Mouse (Mus musculus) mesoderm, embryonic 11.5 days (tissue): ENCODE measurements around the gene Cs.

Source experiments
- DNase-seq: peaks from one replicate; pipeline ENCODE4 v3.0.0-alpha.2; 2012; ENCODE audit warnings: low read depth, low spot score

Cs gene

DNA sequence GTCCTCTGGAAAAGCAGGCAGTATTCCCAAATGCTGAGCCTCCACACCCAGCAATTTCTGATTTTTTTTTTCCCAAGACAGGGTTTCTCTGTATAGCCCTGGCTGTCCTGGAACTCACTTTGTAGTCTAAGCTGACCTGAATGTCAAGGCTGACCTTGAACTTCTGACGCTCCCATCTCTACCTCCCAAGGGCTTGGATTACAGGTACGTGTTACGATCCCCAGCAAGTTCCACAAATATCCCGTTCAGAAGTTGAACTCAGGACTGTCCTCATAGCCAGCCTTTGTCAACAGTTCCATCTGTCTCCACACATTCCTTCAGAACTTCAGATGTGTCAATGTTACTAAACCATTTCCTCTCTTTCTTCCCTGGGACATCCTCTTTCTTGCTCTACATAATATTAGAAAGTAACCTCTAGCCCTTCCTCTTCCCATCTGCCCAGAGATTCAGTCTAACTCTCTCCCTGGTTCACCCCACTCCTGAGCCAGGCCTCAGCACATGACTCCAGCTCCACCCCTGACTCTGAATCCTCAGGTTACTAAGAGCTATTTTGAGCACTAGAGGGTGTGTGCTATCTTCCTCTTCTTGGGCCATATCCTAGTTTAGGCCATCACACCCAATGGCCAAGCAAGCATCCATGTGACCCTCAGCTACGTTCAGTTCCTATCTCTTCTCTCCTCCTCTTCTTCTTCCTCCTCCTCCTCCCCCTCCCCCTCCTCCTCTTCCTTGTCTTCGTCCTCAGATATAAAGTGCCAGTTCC is 35.6 kb downstream of the Cs start:
- no peak for DNase-seq

DNA sequence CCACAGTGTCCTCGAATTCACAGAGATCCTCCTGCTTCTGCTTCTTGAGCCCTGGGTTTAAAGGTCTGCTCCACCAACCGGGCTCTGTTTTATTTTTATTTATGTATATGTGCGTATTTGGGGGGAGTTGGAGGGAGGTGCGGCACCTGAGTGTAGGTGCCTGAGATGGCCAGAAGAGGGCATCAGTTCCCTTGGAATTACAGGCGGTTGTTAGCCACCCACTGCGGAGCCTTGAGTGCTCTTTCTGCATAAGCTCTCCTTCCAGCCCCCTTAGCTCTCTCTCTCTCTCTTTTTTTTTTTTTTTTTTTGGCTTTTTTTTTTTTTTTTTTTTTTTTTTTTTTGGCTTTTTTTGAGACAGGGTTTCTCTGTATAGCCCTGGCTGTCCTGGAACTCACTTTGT is 36.9 kb downstream of the Cs start:
- peak; percentile 32 for DNase-seq

DNA sequence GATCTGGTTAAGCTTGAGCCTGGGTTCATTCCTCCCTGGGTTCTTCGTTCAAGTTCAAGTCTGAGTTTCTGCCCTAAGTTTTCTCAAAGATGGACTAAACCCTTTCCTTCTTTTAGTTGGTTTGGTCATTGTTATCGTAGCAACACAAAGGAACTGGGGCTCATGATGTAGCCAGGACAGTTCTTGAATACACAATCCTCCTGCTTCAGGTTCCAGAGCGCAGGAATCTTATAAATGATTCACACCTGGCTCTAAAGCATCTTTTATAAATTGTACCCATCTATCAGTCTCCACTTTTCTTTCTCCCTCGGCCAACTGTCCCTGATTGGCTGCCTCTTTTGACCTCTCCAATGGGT is 38.5 kb downstream of the Cs start:
- no peak for DNase-seq

DNA sequence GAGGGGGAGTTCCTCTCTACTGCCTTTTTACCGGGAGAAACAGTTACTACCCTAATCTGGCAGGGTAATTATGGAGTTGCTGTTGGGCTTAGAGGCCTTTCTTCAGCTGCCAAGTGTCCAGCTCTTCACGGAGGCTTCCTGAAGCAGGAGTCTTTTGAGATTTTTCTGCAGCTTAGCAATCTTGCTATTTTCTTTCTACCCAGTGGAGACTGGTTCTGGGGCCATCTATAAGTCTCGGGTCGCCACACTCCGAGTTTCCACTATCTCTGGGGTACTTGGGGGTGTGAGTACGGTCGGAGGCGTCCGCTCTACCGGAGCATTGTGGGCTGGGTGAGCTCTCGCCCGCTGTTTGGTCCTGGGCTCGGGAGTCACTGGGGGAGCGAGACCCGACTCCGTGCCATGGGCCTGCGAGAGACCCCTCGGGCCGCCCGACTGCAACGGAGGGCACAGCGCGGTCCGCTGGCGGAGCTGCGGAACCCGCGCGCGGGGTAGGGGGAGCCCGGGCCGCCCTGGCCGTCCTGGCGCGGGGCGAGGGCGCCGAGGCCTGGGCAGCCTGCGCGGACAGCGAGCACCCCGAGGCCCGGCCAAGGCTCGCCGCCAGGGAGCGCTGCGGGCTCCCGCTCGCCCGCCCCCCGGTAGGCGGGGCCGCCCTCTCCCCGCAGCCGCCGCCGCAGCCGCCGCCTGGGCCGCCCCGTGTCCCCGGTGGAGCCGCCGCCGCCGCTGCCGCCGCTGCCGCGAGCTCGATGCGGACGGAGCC is 39.1 kb downstream of the Cs start, which contains the start of gene Ankrd52:
Gene Ankrd52, plus strand, starts transcription at position 661 of the 757 bp plus-strand sequence.
- DNase-seq: peak; percentile 79

DNA sequence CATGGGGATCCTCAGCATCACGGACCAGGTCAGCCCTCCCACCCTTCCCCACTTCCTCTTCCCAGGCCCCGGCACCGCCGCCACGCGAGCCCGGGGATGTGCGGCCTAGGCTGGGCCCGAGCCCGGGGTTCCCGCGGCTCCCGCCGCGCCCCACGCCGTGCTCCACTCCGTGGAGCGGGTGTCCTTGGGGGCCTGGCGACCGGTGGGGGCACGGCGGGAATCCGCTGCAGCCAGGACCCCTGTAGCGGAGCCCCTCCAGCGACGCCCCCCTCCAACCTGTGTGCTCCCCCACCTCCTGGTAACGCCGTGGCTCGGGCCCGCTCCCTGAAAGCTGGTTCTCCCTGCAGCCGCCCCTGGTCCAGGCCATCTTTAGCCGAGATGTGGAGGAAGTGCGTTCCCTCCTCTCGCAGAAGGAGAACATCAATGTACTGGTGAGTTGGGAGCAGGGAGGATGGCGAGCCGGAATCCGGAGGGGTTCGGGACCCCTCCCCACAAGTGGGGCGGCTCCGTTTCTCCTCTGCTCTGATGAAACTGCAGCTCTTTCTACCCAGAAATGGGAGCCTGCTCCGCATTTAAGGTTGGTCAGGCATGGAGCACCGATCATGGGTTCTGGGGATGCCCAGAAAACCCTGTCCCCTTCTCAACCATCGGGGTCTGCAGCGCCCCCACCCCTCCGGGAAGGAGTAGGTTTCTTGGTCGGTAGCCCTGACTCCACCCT is 39.8 kb downstream of the Cs start:
- peak; percentile 68 for DNase-seq

DNA sequence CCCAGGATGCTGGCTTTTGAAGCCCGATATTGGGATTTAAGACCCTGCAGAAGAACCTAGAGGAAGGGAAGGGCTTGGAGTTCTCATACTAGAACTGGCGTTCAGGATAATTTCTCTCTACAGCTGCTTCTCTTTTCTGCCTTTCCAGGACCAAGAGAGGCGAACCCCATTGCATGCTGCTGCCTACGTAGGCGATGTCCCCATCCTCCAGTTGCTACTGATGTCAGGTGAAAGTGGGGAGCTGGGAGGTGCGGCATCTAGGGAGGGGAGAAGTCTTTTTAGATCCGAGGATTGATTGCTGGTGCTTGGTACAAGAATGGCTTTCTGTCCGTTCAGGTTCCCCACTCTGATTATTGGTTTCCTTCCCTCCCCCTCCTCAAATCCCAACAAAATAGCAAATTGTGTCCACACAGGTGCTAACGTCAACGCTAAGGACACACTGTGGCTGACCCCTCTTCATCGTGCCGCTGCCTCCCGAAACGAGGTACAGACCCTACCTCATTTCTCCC is 40.5 kb downstream of the Cs start:
- DNase-seq: no peak

DNA sequence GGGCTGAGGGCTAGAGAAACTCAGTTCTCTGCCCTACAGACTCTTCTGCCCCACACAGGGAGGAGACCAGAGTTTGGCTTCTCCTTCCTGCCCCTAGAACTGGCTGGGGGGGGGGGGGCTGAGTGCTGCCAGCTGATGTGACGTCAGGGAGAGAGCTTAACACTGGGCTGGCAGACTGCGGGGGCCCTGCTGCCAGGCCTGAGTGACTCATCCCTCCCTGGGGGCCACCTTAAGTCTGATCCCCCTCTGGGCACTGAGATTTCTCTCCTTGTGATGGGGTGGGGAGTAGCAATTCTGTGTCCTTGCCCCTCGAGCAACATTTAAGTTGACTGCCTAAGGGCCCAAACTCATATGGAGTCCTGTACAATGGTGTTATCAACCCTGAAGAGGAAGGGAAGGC is 40.9 kb downstream of the Cs start:
- no peak for DNase-seq

DNA sequence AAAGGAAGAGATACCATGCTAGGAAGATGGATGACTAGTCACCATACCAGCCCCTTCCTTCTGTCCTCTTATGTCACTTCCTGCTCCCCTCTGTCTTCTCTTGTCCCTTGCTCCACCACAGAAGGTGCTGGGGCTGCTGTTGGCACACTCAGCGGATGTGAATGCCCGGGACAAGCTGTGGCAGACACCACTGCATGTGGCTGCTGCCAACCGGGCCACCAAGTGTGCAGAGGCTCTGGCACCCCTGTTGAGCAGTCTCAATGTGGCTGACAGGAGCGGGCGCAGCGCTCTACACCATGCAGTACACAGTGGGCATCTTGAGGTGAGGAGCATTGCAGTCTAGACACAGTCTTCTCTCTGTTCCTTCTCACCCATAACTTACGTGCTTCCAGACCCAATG is 41.7 kb downstream of the Cs start:
- DNase-seq: no peak

DNA sequence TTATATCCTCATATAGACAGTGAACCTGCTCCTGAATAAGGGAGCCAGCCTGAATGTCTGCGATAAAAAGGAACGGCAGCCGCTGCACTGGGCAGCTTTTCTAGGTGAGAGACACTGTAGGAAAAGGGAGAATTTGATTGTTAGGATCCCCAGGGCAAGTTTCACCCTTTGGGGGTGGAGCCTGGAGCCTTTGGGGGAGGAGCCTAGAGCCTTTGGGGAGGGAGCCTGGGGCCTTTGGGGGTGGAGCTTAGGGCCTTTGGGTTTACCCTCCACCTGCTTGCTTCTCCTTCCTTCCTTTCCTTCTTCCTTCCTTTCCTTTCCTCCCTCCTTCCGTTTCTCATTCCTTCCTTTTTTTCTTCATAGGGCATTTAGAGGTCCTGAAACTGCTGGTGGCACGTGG is 43.0 kb downstream of the Cs start:
- DNase-seq: no peak

DNA sequence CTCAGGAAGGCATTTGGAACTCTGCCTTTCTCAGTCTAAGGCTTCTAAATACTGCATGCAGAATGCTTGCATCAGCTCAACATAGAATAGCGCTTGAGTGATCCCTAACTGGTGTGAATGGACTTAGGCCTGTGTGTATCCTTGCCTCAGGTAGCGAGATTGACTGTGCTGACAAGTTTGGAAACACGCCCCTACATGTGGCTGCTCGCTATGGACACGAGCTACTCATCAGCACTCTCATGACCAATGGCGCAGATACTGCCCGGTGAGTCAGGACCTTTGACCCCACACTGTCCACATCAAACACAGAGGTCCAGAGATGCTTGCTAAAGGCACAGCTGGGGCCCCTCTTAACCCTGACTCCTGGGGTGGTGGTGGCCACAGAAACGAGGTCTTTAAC is 44.9 kb downstream of the Cs start:
- DNase-seq: no peak

DNA sequence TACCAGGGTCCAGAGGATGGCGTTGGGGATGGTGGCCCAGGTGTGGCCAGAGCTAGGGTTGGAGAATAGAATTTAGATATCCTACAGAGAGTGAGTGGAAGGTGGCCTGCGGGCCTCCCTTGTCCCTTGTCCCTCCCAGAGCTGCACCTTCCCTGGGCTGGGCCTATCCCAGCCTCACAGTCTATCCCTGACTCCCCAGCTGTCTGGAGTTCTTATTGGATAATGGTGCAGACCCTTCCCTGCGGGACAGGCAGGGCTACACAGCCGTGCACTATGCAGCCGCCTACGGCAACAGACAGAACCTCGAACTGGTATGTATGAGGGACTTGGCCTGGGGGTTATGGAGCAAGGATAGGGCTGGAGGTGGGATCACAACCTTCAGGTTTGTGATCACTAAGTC is 48.4 kb downstream of the Cs start:
- DNase-seq: no peak

DNA sequence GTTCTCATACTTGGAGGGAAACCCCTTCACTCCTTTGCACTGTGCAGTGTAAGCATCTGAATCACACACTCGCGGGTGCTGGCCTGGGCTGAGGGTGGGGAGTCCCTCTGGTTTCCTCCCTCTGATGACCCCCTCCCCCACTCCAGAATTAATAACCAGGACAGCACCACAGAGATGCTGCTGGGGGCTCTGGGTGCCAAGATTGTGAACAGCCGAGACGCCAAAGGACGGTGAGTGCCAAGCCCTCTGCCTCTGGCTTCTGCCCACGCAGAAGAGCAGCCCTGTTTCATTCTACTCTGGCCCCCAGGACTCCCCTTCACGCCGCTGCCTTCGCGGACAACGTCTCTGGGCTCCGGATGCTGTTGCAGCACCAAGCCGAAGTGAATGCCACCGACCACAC is 51.4 kb downstream of the Cs start:
- no peak for DNase-seq

DNA sequence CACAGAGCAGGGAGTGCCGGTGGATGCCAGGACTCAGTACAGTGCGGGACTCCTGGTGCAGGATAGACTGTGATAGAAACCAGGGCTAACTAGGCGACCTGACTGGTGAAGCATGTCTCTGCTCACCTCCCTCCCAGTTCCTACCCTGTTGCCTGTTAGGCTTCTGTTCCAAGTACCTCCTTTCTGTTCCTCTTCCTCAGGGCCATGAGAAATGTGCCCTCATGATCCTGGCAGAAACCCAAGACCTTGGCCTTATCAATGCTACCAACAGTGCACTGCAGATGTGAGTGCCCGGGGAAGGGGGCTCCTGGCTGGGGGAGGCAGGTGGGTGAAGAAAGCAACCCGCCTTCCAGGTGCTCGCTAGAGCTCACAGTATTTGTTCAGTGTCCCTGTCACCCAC is 52.0 kb downstream of the Cs start:
- DNase-seq: no peak

DNA sequence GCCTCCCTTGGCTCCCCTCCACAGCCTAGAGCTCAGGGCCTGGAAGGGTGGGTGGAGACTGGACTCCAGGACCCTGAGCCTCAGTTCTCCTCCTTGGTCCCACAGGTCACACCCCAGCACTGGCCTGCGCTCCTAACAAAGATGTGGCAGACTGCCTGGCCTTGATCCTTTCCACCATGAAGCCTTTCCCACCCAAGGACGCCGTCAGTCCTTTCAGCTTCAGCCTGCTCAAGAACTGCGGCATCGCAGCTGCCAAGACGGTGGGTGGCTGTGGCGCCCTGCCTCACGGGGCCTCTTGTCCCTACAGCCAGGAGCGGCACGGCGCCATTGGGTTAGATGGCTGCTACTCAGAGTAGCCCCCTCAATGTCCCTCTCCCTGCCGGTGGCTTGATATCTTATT is 52.8 kb downstream of the Cs start:
- no peak for DNase-seq

DNA sequence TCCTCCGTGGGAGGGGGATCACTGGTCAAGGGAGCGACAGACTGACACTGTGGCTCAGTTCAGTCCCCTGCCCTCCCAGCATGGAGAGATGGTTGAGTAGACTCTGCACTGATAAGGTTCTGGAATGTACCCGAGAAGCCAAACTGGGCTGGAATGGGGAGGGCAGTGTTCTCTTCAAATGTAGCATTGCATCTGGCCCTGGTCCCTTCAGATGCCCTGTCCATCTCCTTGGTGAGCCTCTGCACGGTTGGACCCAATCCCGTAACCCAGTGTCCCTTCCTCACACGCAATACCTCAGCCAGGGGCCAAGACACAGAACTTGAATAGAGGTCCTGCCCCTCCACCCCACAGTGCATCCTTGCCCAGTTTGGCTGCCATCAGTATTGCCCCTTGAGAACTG is 54.3 kb downstream of the Cs start:
- DNase-seq: no peak

DNA sequence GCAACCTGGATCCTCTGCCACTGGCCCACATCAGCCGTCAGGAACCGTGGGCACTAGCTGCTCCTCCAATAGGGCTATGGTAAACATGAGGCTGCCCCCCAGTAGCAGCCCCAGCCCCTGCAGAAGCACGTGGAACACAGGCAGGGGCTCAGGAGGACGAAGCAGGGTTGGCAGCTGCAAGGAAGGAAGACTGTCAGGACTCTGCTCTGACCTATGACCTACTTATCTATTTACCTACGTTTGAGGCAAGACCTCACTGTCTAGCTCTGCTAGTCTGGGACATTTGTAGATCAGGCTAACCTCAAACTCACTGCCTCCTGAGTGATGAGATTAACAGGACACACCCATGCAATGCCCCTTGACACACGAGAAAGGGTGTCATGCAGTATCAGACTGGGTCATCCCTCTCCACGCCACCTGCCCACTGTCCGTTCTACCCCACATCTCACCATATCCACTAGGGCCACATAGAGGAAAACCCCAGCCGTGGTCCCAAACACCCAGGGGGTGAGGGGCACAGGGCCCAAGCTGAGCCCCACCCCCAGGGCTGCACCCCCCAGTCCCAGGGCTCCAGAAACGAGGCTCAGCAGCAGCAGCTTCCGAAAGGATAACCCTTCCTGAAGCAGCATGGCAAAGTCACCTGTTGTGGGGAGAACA is 58.6 kb downstream of the Cs start:
- no peak for DNase-seq

DNA sequence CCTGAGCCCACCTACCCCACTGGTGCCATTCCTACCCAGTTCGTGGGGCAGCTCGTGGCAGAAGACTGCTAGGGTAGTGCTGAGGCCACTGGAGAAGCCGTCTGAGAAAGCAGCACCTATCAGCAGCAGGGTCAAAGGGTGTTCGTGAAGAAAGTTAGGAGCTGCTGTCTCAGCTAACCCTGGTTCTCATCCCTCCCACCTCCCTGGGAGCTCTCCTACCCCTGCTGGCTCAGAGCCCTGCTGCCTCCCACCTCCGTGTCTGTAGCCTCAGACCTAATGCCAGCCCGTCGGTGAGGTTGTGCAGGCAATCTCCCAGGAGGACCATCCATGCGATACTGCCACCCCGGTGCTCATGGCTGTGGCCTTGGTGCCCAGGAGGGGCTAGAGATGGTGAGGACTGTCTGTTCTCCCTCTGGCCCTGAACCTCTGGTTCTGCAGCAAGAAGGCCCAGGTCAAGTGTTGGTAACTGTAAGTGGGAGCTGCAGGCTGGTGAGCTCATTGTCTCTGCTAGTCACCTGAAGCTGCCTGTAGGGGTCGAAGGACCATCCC is 59.3 kb downstream of the Cs start:
- no peak for DNase-seq

DNA sequence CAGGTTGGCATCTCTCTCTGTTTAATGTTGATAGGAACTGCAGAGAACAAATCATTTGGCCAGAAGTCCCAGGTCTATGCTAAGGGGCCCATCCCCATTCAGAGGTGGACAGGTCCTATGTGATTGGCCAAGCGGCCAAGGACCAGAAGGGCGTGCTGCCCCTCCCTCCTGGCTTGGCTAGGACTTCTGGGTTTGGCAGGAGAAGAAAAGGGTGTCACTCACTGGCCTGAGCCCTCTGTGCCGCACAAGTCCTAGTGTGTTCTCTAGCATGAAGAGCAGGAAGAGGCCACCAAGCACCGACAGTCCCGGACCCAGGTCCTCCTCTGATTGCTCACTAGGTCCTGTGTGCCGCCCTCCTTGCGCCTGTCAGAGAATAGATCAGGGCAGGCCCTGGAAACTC is 59.9 kb downstream of the Cs start:
- no peak for DNase-seq

DNA sequence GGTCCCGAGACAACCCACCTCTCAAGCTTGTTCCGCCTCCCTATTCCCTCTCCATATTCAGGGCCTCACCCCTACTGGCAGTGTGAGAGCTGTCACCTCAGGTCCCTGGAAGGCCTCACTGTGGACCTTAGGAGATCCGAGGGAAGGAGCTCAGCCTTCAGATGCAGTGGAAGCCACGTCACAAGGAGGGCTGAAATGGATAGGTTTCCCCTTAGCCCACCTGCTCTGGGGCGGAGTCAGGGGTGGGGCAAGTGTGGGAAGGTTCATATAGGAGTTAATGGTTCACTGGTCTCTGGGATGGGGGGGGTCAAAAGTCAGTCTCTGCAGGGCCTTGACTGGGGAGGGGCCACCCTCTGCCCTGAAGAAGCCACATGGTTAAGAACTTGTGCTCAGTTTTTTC is 62.8 kb downstream of the Cs start:
- DNase-seq: no peak

DNA sequence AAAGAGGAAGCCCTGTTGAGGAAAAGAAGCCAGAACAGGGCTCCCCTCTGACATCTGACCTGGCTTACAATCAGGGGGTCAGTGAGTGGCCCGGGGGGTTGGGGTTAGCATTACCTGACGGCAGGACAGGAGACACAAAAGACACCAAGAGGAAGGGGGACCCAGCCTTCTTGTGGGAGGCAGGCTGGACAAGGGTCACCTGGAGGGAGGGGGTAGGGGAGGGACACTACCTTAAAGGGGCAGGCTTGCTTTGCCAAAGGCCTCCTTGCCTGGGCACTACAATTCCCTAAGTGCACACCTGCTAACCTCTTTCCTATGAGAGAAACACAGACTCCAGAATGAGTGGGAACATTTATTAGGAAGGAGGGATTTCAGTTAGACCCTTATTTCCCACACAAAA is 63.5 kb downstream of the Cs start, which contains the start of gene Slc39a5:
Gene Slc39a5, minus strand, starts transcription at position 174 of the 400 bp plus-strand sequence.
- no peak for DNase-seq

DNA sequence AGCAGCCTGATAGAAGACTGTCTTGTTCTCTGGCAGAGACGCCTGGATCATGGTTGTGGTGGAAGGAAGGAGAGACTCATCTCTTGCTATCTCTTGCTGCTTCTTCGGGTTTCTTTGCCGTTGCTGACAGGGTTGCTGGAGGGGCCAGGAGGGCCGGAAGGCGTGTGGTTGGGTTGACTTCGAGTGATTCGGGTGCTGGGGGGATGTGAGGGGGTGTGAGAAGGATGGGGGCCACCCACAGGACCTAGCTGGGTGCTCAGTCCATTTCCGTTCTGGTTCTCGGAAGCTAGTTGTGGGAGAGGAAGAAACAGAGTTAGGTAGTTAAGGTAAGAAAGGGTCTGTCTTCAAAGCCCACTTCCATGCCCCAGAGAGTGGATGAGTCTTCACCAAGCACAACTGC is 64.1 kb downstream of the Cs start:
- DNase-seq: no peak

DNA sequence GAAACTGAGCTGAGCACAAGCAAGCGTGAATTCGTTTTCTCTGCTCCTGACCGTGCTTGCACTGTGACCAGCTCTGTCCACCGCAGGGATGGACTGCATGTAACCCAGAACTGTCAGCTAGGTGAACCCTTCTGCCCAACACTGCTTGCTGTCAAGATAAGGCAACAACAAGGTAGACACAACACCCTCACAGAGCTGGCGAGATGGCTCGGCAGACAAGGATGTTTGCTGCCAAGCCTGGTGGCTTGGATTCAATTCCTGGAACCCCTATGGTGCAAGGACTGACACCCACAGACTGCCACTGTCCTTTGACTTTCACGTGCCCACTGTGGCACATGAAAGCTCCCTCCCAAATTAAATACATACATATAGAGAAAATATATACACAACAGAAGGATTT is 66.4 kb downstream of the Cs start:
- no peak for DNase-seq
